Mouse (Mus musculus): ENCODE measurements around the gene Cpne6. TPM values are rescaled to one million over a fixed set of nuclear protein-coding genes. Genes with fewer than 3 reads are reported as not detected.

Gene Cpne6
- total and polyA plus RNA-seq, 3 experiments: not detected

DNA sequence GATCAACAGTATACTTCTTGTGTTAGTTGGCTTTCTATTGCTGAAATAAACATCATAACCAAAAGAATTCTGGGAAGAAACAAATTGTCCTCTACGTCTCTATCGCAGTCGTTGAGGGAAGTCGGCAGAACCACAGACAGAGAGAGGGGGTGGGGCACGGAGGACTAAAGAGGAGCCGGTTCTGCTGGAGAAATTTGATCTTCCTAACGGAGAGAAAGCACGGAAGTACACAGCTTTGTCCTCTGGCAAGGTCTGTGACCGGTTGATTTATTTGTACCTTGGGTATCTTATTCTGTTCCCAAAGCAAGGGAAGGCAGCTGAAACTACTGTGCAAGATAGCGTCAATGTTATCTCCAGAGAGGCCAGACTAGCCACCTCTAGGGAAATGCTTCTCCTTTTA is 39.4 kb upstream of the Cpne6 start:
- Histone ChIP-seq H3K4me2 (ENCODE audit: insufficient read depth, low read depth, poor library complexity, severe bottlenecking) (no peak overlapping the region), H3K9me3 (replicated peaks; ENCODE audit: low read length) (no peaks in the 10 kb centered on the region), H3K36me3 (replicated peaks in 1 of 2; ENCODE audit: control insufficient read depth in 1 of 2, insufficient read depth in 1 of 2, low read length in 1 of 2) (no peaks in the 10 kb centered on the region), H3K79me2 (replicated peaks; ENCODE audit: control insufficient read depth, extremely low read depth, insufficient read depth, poor library complexity, severe bottlenecking) (no peaks in the 10 kb centered on the region), H3K4me1 (ENCODE audit: control insufficient read depth in 1 of 2, insufficient read depth in 2 of 2) (peaks cover 0 to 13% of the 10 kb centered on the region in 2 experiments; a peak in 2 of 4 replicates), H3K27ac (ENCODE audit: insufficient read depth, low read depth) (no peak overlapping the region), H3K27me3 (replicated peaks) (peaks cover 23% of the 10 kb centered on the region), H3K4me3 (replicated peaks in 1 of 3; ENCODE audit: low read depth in 2 of 3, low read length in 2 of 3, poor library complexity in 1 of 3) (no peak overlapping the region), H3K9ac (ENCODE audit: insufficient read depth, low read depth) (no peak overlapping the region)
- TF ChIP-seq POLR2AphosphoS2 (IDR thresholded peaks at IDR 0.05; ENCODE audit: low read depth, low read length): no peak
- no peak for TF ChIP-seq CTCF (conservative IDR thresholded peaks at IDR 0.05 in 1 of 2, IDR thresholded peaks at IDR 0.05 in 1 of 2; ENCODE audit: low read depth in 2 of 2, low read length in 2 of 2)
- TF ChIP-seq EP300 (IDR thresholded peaks at IDR 0.05; ENCODE audit: low read length): no peak
- TF ChIP-seq RAD21 (IDR thresholded peaks at IDR 0.05; ENCODE audit: low read depth, low read length): no peak
- TF ChIP-seq MYC (IDR thresholded peaks at IDR 0.05; ENCODE audit: low read depth, low read length): no peak
- no peak for TF ChIP-seq POLR2A (IDR thresholded peaks at IDR 0.05; ENCODE audit: low read depth, low read length)
- in situ Hi-C loops (cut with MboI; ENCODE audit: low pct_ligation_motif_present, low pct_unique_long_range_greater_than_20kb, low sequenced_read_pairs) (no loop called here), dilution Hi-C loops (cut with MboI; ENCODE audit: extremely low pct_ligation_motif_present, extremely low pct_unique_long_range_greater_than_20kb, low sequenced_read_pairs) (no loop called here)
- no peak for DNase-seq (ENCODE audit: extremely low read depth)

DNA sequence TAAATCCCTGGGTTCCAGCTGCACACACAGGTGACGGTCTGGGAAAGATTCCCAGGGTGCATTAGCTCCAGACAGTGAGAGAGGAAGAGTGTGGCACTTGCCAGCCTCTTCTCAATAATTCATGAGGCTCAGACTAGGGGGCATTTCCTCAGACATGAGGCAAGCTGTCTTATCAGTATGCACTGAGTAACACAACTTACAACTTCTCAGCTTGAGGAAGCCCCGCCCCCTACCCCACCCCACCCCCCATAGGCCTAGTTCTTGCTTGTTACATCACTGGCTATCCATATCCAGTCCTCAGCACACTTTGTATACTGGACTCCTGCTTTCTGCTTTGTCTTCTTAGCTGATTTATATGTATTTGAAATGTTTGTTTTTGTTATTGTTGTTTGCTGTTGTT is 34.6 kb upstream of the Cpne6 start:
- no peak overlapping the region for H3K27ac ChIP-seq (ENCODE audit: insufficient read depth, low read depth)
- H3K4me1 ChIP-seq (ENCODE audit: control insufficient read depth in 1 of 2, insufficient read depth in 2 of 2): peaks cover 6 to 20% of the 10 kb centered on the region in 2 experiments
- dilution Hi-C loops (cut with MboI; ENCODE audit: extremely low pct_ligation_motif_present, extremely low pct_unique_long_range_greater_than_20kb, low sequenced_read_pairs): no loop called here
- in situ Hi-C loops (cut with MboI; ENCODE audit: low pct_ligation_motif_present, low pct_unique_long_range_greater_than_20kb, low sequenced_read_pairs): no loop called here
- H3K4me3 ChIP-seq (replicated peaks in 1 of 3; ENCODE audit: low read depth in 2 of 3, low read length in 2 of 3, poor library complexity in 1 of 3): no peak overlapping the region
- H3K9me3 ChIP-seq (replicated peaks; ENCODE audit: low read length): no peaks in the 10 kb centered on the region
- no peak overlapping the region for H3K9ac ChIP-seq (ENCODE audit: insufficient read depth, low read depth)
- peaks cover 0 to 10% of the 10 kb centered on the region in 2 experiments for H3K36me3 ChIP-seq (replicated peaks in 1 of 2; ENCODE audit: control insufficient read depth in 1 of 2, insufficient read depth in 1 of 2, low read length in 1 of 2)
- DNase-seq (ENCODE audit: extremely low read depth): no peak
- TF ChIP-seq RAD21 (IDR thresholded peaks at IDR 0.05; ENCODE audit: low read depth, low read length) (no peak), POLR2AphosphoS2 (IDR thresholded peaks at IDR 0.05; ENCODE audit: low read depth, low read length) (no peak), CTCF (conservative IDR thresholded peaks at IDR 0.05 in 1 of 2, IDR thresholded peaks at IDR 0.05 in 1 of 2; ENCODE audit: low read depth in 2 of 2, low read length in 2 of 2) (no peak), SMC3 (IDR thresholded peaks at IDR 0.05; ENCODE audit: low read depth, low read length) (no peak), EP300 (IDR thresholded peaks at IDR 0.05; ENCODE audit: low read length) (no peak), CHD1 (IDR thresholded peaks at IDR 0.05; ENCODE audit: low read depth, low read length) (no peak), E2F4 (IDR thresholded peaks at IDR 0.05; ENCODE audit: insufficient replicate concordance, low read depth, low read length) (no peak), ZNF384 (IDR thresholded peaks at IDR 0.05; ENCODE audit: low read depth, low read length) (no peak), CHD2 (IDR thresholded peaks at IDR 0.05; ENCODE audit: low read length) (no peak), KAT2A (IDR thresholded peaks at IDR 0.05; ENCODE audit: insufficient replicate concordance, low read length) (no peak), MYC (IDR thresholded peaks at IDR 0.05; ENCODE audit: low read depth, low read length) (no peak), MAZ (IDR thresholded peaks at IDR 0.05; ENCODE audit: low read depth, low read length) (no peak), GABPA (IDR thresholded peaks at IDR 0.05; ENCODE audit: insufficient replicate concordance, low read depth, low read length) (no peak), ZC3H11A (IDR thresholded peaks at IDR 0.05; ENCODE audit: low read depth, low read length) (no peak), TBP (conservative IDR thresholded peaks at IDR 0.05; ENCODE audit: low read depth, low read length) (no peak), MAX (IDR thresholded peaks at IDR 0.05; ENCODE audit: low read length) (no peak), ZKSCAN1 (IDR thresholded peaks at IDR 0.05; ENCODE audit: borderline replicate concordance, low read depth, low read length) (no peak), NRF1 (IDR thresholded peaks at IDR 0.05; ENCODE audit: low read depth, low read length) (no peak)
- peaks cover 4% of the 10 kb centered on the region for H3K27me3 ChIP-seq (replicated peaks)
- no peak overlapping the region for H3K4me2 ChIP-seq (ENCODE audit: insufficient read depth, low read depth, poor library complexity, severe bottlenecking)
- H3K79me2 ChIP-seq (replicated peaks; ENCODE audit: control insufficient read depth, extremely low read depth, insufficient read depth, poor library complexity, severe bottlenecking): 0 out of 2 replicates have a peak, but pooled peaks cover 2% of the 10 kb centered on the region
